In the genomic region with DNA sequence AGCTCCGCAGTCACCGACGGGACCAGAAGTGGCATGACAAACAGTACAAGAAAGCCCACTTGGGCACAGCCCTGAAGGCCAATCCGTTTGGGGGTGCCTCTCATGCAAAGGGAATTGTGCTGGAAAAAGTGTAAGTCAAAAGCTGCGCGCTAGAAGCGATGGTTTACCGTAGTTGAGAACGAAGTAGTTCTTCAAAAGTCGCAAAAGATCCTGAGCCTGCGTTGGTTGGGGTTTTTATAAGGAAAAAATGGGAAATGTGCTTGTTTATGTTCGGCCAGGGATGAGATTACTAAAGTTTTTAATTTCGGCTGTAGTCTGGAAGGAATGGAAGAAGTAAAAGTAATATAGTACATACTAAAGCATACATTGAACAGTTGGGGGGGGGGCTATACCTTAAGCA, we compare ENCODE assay signal across 9 mouse cellular contexts. TPM values are rescaled to one million over a fixed set of nuclear protein-coding genes. Genes with fewer than 3 reads are reported as not detected.
DNase-seq lines count a peak whose midpoint lies in the region; ATAC-seq and TF ChIP-seq lines count a peak whose summit lies in the region.
"Not testable (repeated sequence)": the region's sequence is repeated elsewhere in the genome, so short reads cannot be mapped to it uniquely, and the experiment has no call there.
"Had no signal": no experiment of that assay in that cellular context is flagged by ENCODE, and none has a peak within 500 bp of the region (broad histone marks: within the 10 kb centered on the region; RNA-seq: fewer than 3 reads in every experiment).

No protein-coding gene starts in this region.

- peak overlapping the region; percentile 91 to 92 for H3K4me3 ChIP-seq in MEL (ENCODE audit: control insufficient read depth in 1 of 2, insufficient read depth in 1 of 2, low read depth in 2 of 2, low read length in 2 of 2)
- peak overlapping the region; percentile 85 for H3K4me3 ChIP-seq in embryonic facial prominence, embryonic 13.5 days
- H3K4me3 ChIP-seq in heart, adult 2 months: peak overlapping the region; percentile 75
- H3K4me3 ChIP-seq in hindbrain, embryonic 15.5 days: peak overlapping the region; percentile 90
- H3K4me3 ChIP-seq in left cerebral cortex, adult 2 months: peak overlapping the region; percentile 74
- H3K4me3 ChIP-seq in liver, postnatal 0 days (ENCODE audit: low read depth, low read length): peak overlapping the region; percentile 87
- peak overlapping the region; percentile 91 for H3K4me3 ChIP-seq in midbrain, embryonic 16.5 days (ENCODE audit: low read depth, low read length)
- H3K4me3 ChIP-seq in stomach, embryonic 15.5 days (replicated peaks): peak overlapping the region; percentile 94

- intact Hi-C loops in heart, adult 2 months (cut with DNase I): loop anchor here (5.0 kb wide), 1 partner anchor 299 kb away; the partner anchor contains the start of gene Atg10
- intact Hi-C loops in left cerebral cortex, adult 2 months (cut with DNase I): not testable (repeated sequence)

- peak overlapping the region; percentile 87 for H3K27ac ChIP-seq in MEL (ENCODE audit: control insufficient read depth, low read depth, low read length)
- H3K27ac ChIP-seq in embryonic facial prominence, embryonic 13.5 days: peak overlapping the region; percentile 86
- H3K27ac ChIP-seq in heart, adult 2 months: peak overlapping the region; percentile 99
- peak overlapping the region; percentile 86 for H3K27ac ChIP-seq in hindbrain, embryonic 15.5 days (replicated peaks)
- peak overlapping the region; percentile 99 for H3K27ac ChIP-seq in left cerebral cortex, adult 2 months
- H3K27ac ChIP-seq in liver, postnatal 0 days (ENCODE audit: low read depth): peak overlapping the region; percentile 77
- not testable (repeated sequence) for H3K27ac ChIP-seq in midbrain, embryonic 16.5 days (ENCODE audit: low read length)
- H3K27ac ChIP-seq in stomach, embryonic 15.5 days: 0 out of 2 replicates have a peak overlapping the region, but pooled peaks have one; percentile 86

- DNase-seq in MEL (ENCODE audit: low read depth, low spot score): peak; percentile 43
- DNase-seq in heart, adult 2 months; left cerebral cortex, adult 2 months (ENCODE audit: extremely low spot score in 1 of 2, low spot score in 2 of 2); liver, postnatal 0 days: not testable (repeated sequence)

- peaks cover 2 to 18% of the 10 kb centered on the region in 2 experiments; a peak in 3 of 4 replicates for H3K36me3 ChIP-seq in MEL (ENCODE audit: control insufficient read depth in 1 of 2, insufficient read depth in 2 of 2, low read length in 2 of 2)
- peaks cover 38% of the 10 kb centered on the region for H3K36me3 ChIP-seq in embryonic facial prominence, embryonic 13.5 days
- not testable (repeated sequence) for H3K36me3 ChIP-seq in heart, adult 2 months (ENCODE audit: control insufficient read depth, insufficient read depth, low read length)
- peaks cover 27% of the 10 kb centered on the region for H3K36me3 ChIP-seq in hindbrain, embryonic 15.5 days
- peaks cover 24% of the 10 kb centered on the region for H3K36me3 ChIP-seq in liver, postnatal 0 days (replicated peaks; ENCODE audit: insufficient read depth, low read length)
- H3K36me3 ChIP-seq in midbrain, embryonic 16.5 days (ENCODE audit: control insufficient read depth, insufficient read depth, low read length): peaks cover 19% of the 10 kb centered on the region
- peaks cover 25% of the 10 kb centered on the region for H3K36me3 ChIP-seq in stomach, embryonic 15.5 days

- not testable (repeated sequence) for TF ChIP-seq EP300 in MEL (IDR thresholded peaks at IDR 0.05; ENCODE audit: low read depth in 1 of 2, low read length in 2 of 2); heart, adult 2 months (IDR thresholded peaks at IDR 0.05; ENCODE audit: insufficient read depth, low read depth, low read length); liver, postnatal 0 days (IDR thresholded peaks at IDR 0.05; ENCODE audit: low read depth)

- not testable (repeated sequence) for TF ChIP-seq RAD21 in MEL (IDR thresholded peaks at IDR 0.05; ENCODE audit: low read depth, low read length)

- WGBS in embryonic facial prominence, embryonic 13.5 days: under 1% methylated on average over 13 of the region's 13 CpGs
- whole genome bisulfite sequencing in heart, adult 2 months: 2% methylated on average over 13 of the region's 13 CpGs
- WGBS in hindbrain, embryonic 15.5 days: 2% methylated on average over 13 of the region's 13 CpGs
- WGBS in liver, postnatal 0 days (ENCODE audit: insufficient replicate concordance): under 1% methylated on average over 13 of the region's 13 CpGs
- WGBS in midbrain, embryonic 16.5 days: under 1% methylated on average over 13 of the region's 13 CpGs
- WGBS in stomach, embryonic 15.5 days: under 1% methylated on average over 13 of the region's 13 CpGs

- not testable (repeated sequence) for H3K4me1 ChIP-seq in MEL (ENCODE audit: control insufficient read depth in 1 of 2, insufficient read depth in 2 of 2, low read length in 2 of 2); embryonic facial prominence, embryonic 13.5 days; heart, adult 2 months (ENCODE audit: control insufficient read depth, insufficient read depth, low read length); hindbrain, embryonic 15.5 days (replicated peaks); liver, postnatal 0 days (ENCODE audit: insufficient read depth); midbrain, embryonic 16.5 days (ENCODE audit: control insufficient read depth, insufficient read depth, low read length); stomach, embryonic 15.5 days

- peak overlapping the region; percentile 68 for H3K4me2 ChIP-seq in embryonic facial prominence, embryonic 13.5 days
- H3K4me2 ChIP-seq in hindbrain, embryonic 15.5 days: peak overlapping the region; percentile 73
- H3K4me2 ChIP-seq in liver, postnatal 0 days (ENCODE audit: low read depth, low read length): peak overlapping the region; percentile 81
- peak overlapping the region; percentile 81 for H3K4me2 ChIP-seq in midbrain, embryonic 16.5 days (ENCODE audit: low read length)
- peak overlapping the region; percentile 52 for H3K4me2 ChIP-seq in stomach, embryonic 15.5 days

- H3K9ac ChIP-seq in MEL (ENCODE audit: control insufficient read depth, low read depth, low read length, poor library complexity, severe bottlenecking): peak overlapping the region; percentile 99
- H3K9ac ChIP-seq in embryonic facial prominence, embryonic 13.5 days: peak overlapping the region; percentile 97
- peak overlapping the region; percentile 98 for H3K9ac ChIP-seq in heart, adult 2 months (ENCODE audit: low read depth, low read length)
- H3K9ac ChIP-seq in hindbrain, embryonic 15.5 days: peak overlapping the region; percentile 95
- peak overlapping the region; percentile 93 for H3K9ac ChIP-seq in liver, postnatal 0 days (replicated peaks)
- peak overlapping the region; percentile 91 for H3K9ac ChIP-seq in midbrain, embryonic 16.5 days (ENCODE audit: low read depth, low read length)
- peak overlapping the region; percentile 92 for H3K9ac ChIP-seq in stomach, embryonic 15.5 days

- not testable (repeated sequence) for TF ChIP-seq CTCF in MEL (IDR thresholded peaks at IDR 0.05 in 2 of 3, conservative IDR thresholded peaks at IDR 0.05 in 1 of 3; ENCODE audit: control insufficient read depth in 1 of 3, insufficient read depth in 1 of 3, low read depth in 2 of 3, low read length in 3 of 3, poor library complexity in 1 of 3, severe bottlenecking in 1 of 3); heart, adult 2 months (IDR thresholded peaks at IDR 0.05); left cerebral cortex, adult 2 months (IDR thresholded peaks at IDR 0.05); liver, postnatal 0 days (IDR thresholded peaks at IDR 0.05; ENCODE audit: low read depth)

- not testable (repeated sequence) for TF ChIP-seq POLR2A in MEL (IDR thresholded peaks at IDR 0.05; ENCODE audit: control insufficient read depth in 1 of 2, insufficient read depth in 1 of 2, low read depth in 1 of 2, low read length in 2 of 2, poor library complexity in 1 of 2); heart, adult 2 months (IDR thresholded peaks at IDR 0.05; ENCODE audit: insufficient read depth, low read depth, low read length)

- not testable (repeated sequence) for H3K9me3 ChIP-seq in MEL (replicated peaks; ENCODE audit: insufficient read depth, low read length); embryonic facial prominence, embryonic 13.5 days; hindbrain, embryonic 15.5 days; liver, postnatal 0 days (ENCODE audit: low read length); midbrain, embryonic 16.5 days (replicated peaks; ENCODE audit: control insufficient read depth, low read length, poor library complexity, severe bottlenecking); stomach, embryonic 15.5 days

- not testable (repeated sequence) for ATAC-seq in embryonic facial prominence, embryonic 13.5 days (ENCODE audit: insufficient number of reproducible peaks, insufficient read depth, low FRiP score, low TSS enrichment, low read depth); liver, postnatal 0 days; midbrain, embryonic 16.5 days; stomach, embryonic 15.5 days (ENCODE audit: insufficient read depth, low FRiP score, low read depth)
- 0 out of 2 replicates have a peak, but pooled peaks have one; percentile 0 for ATAC-seq in hindbrain, embryonic 15.5 days (ENCODE audit: low FRiP score, low read depth)

- not testable (repeated sequence) for H3K79me2 ChIP-seq in MEL (ENCODE audit: control insufficient read depth, insufficient read depth, low read length, poor library complexity); heart, adult 2 months (replicated peaks; ENCODE audit: control insufficient read depth, insufficient read depth, low read length)

- not testable (repeated sequence) for H3K27me3 ChIP-seq in MEL (ENCODE audit: control insufficient read depth in 1 of 2, insufficient read depth in 2 of 2, low read length in 2 of 2); embryonic facial prominence, embryonic 13.5 days; heart, adult 2 months (ENCODE audit: control insufficient read depth, insufficient read depth, low read length); hindbrain, embryonic 15.5 days; liver, postnatal 0 days (ENCODE audit: insufficient read depth, low read length); midbrain, embryonic 16.5 days (ENCODE audit: control insufficient read depth, insufficient read depth, low read depth, low read length); stomach, embryonic 15.5 days (replicated peaks)

RNA-seq across cellular contexts. Expression of gene Rps23, which starts 0.9 kb away (rescaled TPM):
- total RNA-seq in MEL (2012; rRNA removed): 2,047 and 2,086 TPM in 2 replicates
- 100 to 1,000 TPM in 1 of 2 experiments, not detected in 1; 389 TPM for polyA plus RNA-seq in MEL (2012; ENCODE audit: insufficient read depth in 1 of 2, insufficient read length in 2 of 2, low read depth in 1 of 2, low replicate concordance in 2 of 2, missing spikeins in 1 of 2)
- polyA plus RNA-seq in embryonic facial prominence, embryonic 13.5 days (2015; fragmentation: Nextera tagmentation; extraction: Ambion mirVana): 256 and 302 TPM in 2 replicates
- total RNA-seq in heart, adult 2 months (2021): 100 to 1,000 TPM; 175 to 189 TPM
- 119 and 153 TPM in 2 replicates for polyA plus RNA-seq in heart, adult 2 months (2012; rRNA removed)
- 93.4 and 120 TPM in 2 replicates for polyA plus RNA-seq in hindbrain, embryonic 15.5 days (2015; fragmentation: Nextera tagmentation; extraction: Ambion mirVana)
- total RNA-seq in left cerebral cortex, adult 2 months (2021): 100 to 1,000 TPM; 183 to 195 TPM
- 176 and 192 TPM in 2 replicates for polyA plus RNA-seq in liver, postnatal 0 days (2015; fragmentation: Nextera tagmentation; extraction: Ambion mirVana)
- 81.0 and 95.8 TPM in 2 replicates for polyA plus RNA-seq in midbrain, embryonic 16.5 days (2015; fragmentation: Nextera tagmentation; extraction: Ambion mirVana)
- 210 and 228 TPM in 2 replicates for polyA plus RNA-seq in stomach, embryonic 15.5 days (2015; fragmentation: Nextera tagmentation; extraction: Ambion mirVana)

RNA-seq across cellular contexts. Expression of gene Atp6ap1l, which starts 18.5 kb away (rescaled TPM):
- total RNA-seq in MEL (2012; rRNA removed): not detected in 2 replicates
- not detected for polyA plus RNA-seq in MEL (2012; ENCODE audit: insufficient read depth in 1 of 2, insufficient read length in 2 of 2, low read depth in 1 of 2, low replicate concordance in 2 of 2, missing spikeins in 1 of 2)
- 0.25 TPM in 1 of 2 replicates, not detected in the other for polyA plus RNA-seq in embryonic facial prominence, embryonic 13.5 days (2015; fragmentation: Nextera tagmentation; extraction: Ambion mirVana)
- total RNA-seq in heart, adult 2 months (2021): 1 to 10 TPM in 1 of 2 experiments, under 1 TPM in 1; 0.57 to 1.0 TPM
- polyA plus RNA-seq in heart, adult 2 months (2012; rRNA removed): 1.2 and 2.3 TPM in 2 replicates
- 1.2 and 1.5 TPM in 2 replicates for polyA plus RNA-seq in hindbrain, embryonic 15.5 days (2015; fragmentation: Nextera tagmentation; extraction: Ambion mirVana)
- 10 to 100 TPM; 22.8 to 26.1 TPM for total RNA-seq in left cerebral cortex, adult 2 months (2021)
- 0.14 TPM in 1 of 2 replicates, not detected in the other for polyA plus RNA-seq in liver, postnatal 0 days (2015; fragmentation: Nextera tagmentation; extraction: Ambion mirVana)
- 0.44 and 0.82 TPM in 2 replicates for polyA plus RNA-seq in midbrain, embryonic 16.5 days (2015; fragmentation: Nextera tagmentation; extraction: Ambion mirVana)
- polyA plus RNA-seq in stomach, embryonic 15.5 days (2015; fragmentation: Nextera tagmentation; extraction: Ambion mirVana): not detected in 2 replicates
- total RNA-seq: adrenal gland, adult 18-20 months had no signal
